Mouse (Mus musculus): ENCODE data around the gene Mphosph9.

Gene Mphosph9

GRCm38 (mm10) chr5:124214516-124215145, 113.1 kb downstream of the Mphosph9 start:
- no peak for DNase-seq (ENCODE audit: low read depth, low spot score)

DNA sequence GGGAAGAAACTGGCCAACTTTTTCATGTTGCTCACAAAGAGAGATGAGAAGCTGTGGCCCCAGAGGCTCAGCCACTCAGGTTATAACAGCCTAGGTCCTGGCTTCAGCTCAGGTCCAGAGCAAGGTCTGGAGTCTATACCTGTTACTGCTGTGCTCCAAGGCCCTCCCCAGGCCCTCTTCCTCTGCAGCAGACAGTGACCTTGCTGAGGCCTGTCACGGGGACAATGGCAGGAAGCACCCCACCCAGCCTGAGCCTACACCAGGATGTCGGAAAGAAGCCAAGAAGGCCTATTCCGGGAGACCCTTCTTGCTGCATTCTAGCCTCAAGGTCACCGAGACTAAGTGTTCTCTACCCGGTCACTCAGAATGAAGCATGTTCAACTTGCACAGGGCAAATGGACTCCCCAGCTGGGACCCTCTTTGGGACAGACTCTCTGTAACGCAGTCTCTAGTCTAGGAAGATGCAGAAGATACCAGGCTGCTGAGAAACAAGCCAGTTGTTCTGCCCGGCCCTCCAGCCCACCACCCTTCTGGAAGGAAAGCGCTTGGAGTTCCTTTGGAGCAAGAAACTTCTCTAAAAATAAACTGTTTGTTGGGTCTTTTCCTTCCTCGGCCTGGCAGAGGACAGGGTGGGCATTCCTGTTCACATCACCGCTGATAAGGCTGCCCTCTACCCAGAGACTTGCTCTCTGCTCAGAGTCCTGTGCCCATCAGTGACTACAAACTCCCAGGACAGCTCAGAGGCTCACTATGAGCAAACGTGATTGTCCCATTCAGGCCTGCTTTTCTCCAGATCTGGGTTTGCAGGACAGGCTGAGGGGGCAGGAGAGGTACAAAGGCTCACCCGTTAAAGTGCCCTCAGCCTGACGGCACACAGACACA, 113.9 kb downstream of the Mphosph9 start:
- no peak for DNase-seq (ENCODE audit: low read depth, low spot score)

GRCm38 (mm10) chr5:124211669-124212068, 116.1 kb downstream of the Mphosph9 start:
- DNase-seq (ENCODE audit: low read depth, low spot score) = no peak

GRCm38 (mm10) chr5:124211234-124211633, 116.5 kb downstream of the Mphosph9 start:
- DNase-seq (ENCODE audit: low read depth, low spot score) = no peak

DNA sequence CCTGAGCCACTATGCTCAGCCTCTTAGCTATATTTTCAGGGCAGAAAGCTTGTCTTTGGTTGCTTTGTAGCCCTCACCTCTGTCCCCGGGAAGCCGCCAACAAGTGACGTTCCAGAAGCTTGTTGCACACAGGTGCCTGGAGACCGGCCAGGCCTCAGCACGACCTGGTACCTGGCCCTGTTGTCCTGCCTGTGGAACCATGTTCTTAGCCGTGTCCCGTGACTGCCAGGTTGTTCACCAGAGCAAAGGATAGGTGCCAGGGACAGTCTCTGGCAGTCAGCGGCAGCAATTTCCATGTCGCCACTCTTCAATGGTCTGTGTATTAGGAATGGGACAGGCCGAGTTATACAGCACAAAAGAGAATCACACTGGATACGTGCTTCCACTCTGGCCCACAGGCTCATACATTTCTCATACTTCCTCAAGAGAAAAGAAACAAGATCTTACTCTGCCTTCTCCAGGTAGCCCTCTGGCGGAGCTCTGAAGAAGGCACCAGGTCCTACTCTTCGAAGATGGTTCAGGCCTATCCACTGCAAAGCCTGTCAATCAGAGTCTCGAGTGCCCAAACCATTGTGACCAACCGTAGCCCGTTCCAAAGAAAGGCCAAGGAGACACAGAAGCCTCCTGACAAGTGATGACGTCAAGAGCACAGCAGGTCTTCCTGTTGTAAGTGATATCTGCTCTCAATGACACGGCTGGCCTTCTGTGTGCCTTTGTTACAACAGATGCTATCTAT, 117.3 kb downstream of the Mphosph9 start:
- no peak for DNase-seq (ENCODE audit: low read depth, low spot score)

GRCm38 (mm10) chr5:124209850-124210249, 117.9 kb downstream of the Mphosph9 start:
- DNase-seq (ENCODE audit: low read depth, low spot score) = no peak

- DNase-seq (ENCODE audit: low read depth, low spot score) = no peak
Measured at GRCm38 (mm10) chr5:124208030-124208429, 119.7 kb downstream of the Mphosph9 start.

- no peak for DNase-seq (ENCODE audit: low read depth, low spot score)
Measured at GRCm38 (mm10) chr5:124206481-124207038, 121.2 kb downstream of the Mphosph9 start.

GRCm38 (mm10) chr5:124205809-124206380, 121.9 kb downstream of the Mphosph9 start:
- no peak for DNase-seq (ENCODE audit: low read depth, low spot score)

DNA sequence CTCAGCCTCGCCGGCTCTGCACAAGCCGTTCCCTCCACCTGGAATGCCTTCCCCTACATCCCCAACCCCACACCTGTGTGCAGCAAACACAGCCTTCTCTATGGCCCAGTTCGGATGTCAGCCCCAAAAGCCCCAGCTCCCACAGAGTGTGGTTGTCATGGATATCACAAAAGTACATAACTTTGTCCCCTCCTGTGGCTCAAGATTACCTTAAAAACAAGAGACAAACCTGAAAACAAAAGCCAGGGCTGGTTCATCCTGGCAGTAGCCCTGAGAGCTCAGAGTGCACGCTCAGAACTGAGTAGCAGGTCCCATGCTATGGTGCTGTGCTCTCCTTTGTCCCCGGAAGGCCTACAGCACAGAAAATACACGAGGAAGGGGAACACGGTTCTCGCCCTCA, 122.6 kb downstream of the Mphosph9 start:
- no peak for DNase-seq (ENCODE audit: low read depth, low spot score)

- no peak for DNase-seq (ENCODE audit: low read depth, low spot score)
Measured at GRCm38 (mm10) chr5:124204127-124204794, 123.5 kb downstream of the Mphosph9 start.

DNA sequence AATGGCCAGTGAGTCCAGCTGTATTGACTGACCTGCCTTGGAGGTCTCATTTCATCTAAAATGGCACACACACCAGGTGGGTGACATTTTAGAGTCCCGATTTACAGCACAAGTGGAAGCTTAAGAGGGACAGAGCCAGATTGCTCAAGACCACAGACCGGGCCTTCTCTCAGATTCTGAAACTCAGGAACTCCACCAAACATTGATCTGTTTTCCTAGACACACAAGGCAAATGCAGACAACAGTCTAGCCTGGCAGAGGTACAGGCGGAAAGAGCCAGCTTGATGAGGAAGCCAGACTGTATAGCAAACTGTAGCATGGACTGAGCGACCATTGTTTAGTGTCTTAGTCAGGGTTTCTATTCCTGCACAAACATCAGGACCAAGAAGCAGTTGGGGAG, 124.5 kb downstream of the Mphosph9 start:
- no peak for DNase-seq (ENCODE audit: low read depth, low spot score)

DNA sequence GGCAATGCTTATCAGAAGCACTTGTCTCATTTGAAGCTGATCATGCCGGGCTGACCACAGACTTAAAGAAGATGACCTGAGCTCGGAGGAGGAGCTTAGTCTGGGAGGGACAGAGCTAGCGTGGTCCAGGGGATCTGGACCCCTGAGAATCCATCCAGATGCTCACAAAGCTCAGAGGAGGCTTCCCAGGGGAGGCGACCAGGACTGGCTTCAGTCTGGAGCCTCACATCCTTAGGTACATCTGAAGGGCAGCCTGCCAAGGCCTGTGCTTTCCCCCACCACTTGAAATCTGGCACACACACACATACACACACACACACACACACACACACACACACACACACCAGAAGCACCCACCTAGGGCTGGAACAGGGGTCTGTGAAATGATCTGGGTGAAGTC, 125.7 kb downstream of the Mphosph9 start:
- no peak for DNase-seq (ENCODE audit: low read depth, low spot score)

- no peak for DNase-seq (ENCODE audit: low read depth, low spot score)
Measured at GRCm38 (mm10) chr5:124201564-124201963, 126.2 kb downstream of the Mphosph9 start.

All from c-Kit-negative CD71-positive TER-119-positive erythroid progenitor cells, embryonic 14.5 days (primary cell).